Mouse (Mus musculus) limb, embryonic 11.5 days (tissue): ENCODE data around the gene Gm29133. TPM values are rescaled to one million over a fixed set of nuclear protein-coding genes. Genes with fewer than 3 reads are reported as not detected.

Experiments used
- polyA plus RNA-seq: library from polyadenylated mRNA; unstranded; fragments of >200 nt; fragmentation: Nextera tagmentation; extraction: Ambion mirVana; gene quantifications from 2 replicates; pipeline ENCODE4 v1.2.1, GENCODE M21; 2014

The Gm29133 gene
- polyA plus RNA-seq, 1 experiment from 2014 or later = not detected

Other genes with a start within 250 kb of the Gm29133 start
- 92.5 and 94.0 TPM in 2 replicates for gene Pdcd10, start 191.3 kb upstream of the Gm29133 start, polyA plus RNA-seq
- 5.8 and 6.1 TPM in 2 replicates for gene Serpini1, start 190.7 kb upstream of the Gm29133 start, polyA plus RNA-seq
- 39.3 TPM in 2 replicates for gene Golim4, start 208.8 kb downstream of the Gm29133 start, polyA plus RNA-seq